Mouse (Mus musculus): ENCODE measurements around the gene Orc3. TPM values are rescaled to one million over a fixed set of nuclear protein-coding genes. Genes with fewer than 3 reads are reported as not detected.

Gene Orc3
- polyA plus RNA-seq (2017; shearing (Covaris generic)) = 100 to 1,000 TPM; 101 to 113 TPM

DNA sequence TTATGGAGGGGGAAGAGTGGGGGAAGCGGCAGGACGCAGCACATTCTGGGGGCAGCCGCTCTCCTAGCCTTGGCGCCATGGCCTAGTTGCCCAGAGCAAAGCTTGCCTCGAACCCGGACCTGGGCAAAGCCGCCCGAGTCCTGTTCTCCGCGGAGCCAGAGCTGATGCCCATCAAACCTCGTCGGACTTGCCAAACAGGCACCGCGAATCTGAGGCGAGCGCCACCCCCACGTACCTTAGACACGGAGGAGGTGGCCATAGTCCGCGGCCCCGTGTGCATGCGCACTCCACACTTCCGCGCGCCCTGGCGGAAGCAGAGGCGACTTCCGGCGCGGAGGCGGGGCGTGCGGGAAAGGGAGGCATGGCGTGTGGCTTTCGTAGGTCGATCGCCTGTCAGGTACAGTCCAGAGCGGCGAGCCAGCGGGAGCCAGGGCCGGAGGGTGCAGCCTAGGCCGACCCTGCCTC lies at the start of gene Orc3, which contains the start of gene Rars2:
Gene Orc3 (minus strand): TSS at position 315 of the 465 bp plus-strand sequence.
Gene Rars2 (plus strand): TSS at position 328 of the 465 bp plus-strand sequence.
- peak; percentile 98 for ATAC-seq

- ATAC-seq = no peak
Measured at GRCm38 (mm10) chr4:34661927-34662326, 47.2 kb upstream of the Orc3 start.

DNA sequence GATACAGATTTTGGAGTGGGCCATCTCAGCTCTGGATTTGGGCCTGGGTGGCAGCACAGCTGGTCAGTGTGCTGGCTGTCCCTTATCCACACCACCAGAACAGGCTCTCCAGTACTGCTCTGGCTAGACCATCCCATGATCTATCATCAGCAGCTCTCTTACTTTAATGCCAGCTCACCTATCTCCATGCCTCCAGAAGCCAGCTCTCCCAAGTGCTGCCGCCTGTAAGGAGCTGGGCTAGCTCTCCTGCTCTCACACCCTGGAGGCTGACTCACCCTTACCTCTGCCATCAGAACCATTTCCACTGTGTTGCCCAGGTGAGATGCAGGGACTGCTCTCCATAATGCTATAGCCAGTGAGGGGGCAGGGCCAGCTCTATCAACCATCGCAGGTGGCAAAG lies 46.8 kb upstream of the Orc3 start:
- ATAC-seq = no peak

GRCm38 (mm10) chr4:34659012-34659411 lies 44.3 kb upstream of the Orc3 start:
- ATAC-seq = no peak

GRCm38 (mm10) chr4:34656101-34656500 lies 41.4 kb upstream of the Orc3 start:
- no peak for ATAC-seq

GRCm38 (mm10) chr4:34653179-34653578 lies 38.4 kb upstream of the Orc3 start:
- ATAC-seq = no peak

- no peak for ATAC-seq
Measured at GRCm38 (mm10) chr4:34644779-34645178, 30.0 kb upstream of the Orc3 start.

DNA sequence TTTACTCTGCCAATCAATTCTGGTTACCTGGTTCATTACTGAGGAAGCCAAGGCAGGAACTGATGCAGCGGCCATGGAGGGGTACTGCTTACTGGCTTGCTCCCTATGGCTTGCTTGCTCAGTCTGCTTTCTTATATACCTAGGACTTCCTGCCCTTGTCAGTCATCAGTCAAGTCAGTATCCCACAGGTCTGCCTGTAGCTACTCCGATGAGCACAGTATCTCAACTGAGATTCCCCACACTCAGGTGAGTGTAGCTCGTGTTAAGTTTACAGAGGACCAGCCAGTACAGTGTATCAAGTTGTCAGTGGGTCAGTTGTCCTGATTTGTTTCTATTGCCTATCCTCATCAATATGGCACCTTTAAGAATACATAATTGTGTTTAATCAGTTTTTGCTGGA lies 26.0 kb upstream of the Orc3 start:
- no peak for ATAC-seq

GRCm38 (mm10) chr4:34639745-34640364 lies 25.1 kb upstream of the Orc3 start:
- ATAC-seq = no peak

DNA sequence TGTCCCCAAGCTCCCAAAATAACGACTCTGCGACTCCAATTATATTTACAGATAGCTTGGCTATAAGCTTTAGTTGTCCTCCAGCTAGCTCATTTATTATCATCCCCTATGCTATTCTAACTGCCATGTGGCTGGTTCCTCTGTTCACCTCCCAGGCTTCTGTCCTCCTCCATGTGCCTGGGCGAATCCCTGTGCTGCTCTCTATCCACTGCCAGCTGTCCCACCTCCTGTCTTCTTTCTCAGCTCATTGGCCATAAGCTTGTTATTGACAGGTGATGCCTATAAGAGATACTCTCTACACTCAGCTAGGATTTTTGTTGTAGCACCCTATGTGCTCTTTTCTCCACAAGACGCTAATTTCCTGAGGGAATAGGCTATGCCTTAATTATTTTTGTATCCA lies 23.1 kb upstream of the Orc3 start:
- no peak for ATAC-seq

GRCm38 (mm10) chr4:34637386-34637785 lies 22.6 kb upstream of the Orc3 start:
- no peak for ATAC-seq

DNA sequence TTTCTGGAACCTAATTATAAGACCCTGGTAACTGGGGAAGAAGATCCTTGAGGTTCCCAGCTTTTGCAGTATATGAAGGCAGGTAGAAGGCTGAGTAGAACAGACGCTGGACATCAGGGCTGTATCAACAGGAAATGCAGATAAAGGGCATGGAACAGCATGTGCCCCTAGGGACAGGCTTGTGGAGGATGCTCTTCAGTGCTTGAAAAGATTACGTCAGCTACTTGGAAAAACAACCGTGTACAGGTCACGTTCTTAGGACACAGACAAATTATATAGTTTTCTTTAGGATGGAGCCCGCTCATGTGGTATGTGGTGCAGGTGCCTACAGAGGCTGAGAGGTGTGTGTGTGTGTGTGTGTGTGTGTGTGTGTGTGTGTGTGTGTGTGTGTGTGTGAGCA lies 21.3 kb upstream of the Orc3 start:
- ATAC-seq = no peak

- no peak for ATAC-seq
Measured at GRCm38 (mm10) chr4:34634129-34634528, 19.4 kb upstream of the Orc3 start.

DNA sequence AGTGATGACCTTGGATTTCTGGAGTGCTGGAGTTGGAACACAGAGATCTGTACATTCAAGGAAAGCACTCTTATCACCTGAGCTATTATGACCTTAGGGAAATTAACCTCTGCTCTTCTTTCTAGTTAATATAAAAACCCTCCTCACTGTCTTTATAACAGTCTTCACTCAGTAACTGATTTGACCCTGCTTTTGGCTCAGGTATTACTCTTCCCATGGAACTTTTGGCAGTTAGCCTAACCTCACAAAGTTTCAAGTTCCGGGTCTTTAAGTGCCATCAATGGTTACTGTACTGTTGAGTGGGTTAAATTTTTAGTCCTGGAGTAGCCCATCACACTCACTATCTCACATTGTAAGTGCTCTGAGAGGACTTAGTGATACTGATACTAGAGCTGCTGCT lies 15.2 kb upstream of the Orc3 start:
- ATAC-seq = no peak

- ATAC-seq = no peak
Measured at GRCm38 (mm10) chr4:34626401-34626800, 11.7 kb upstream of the Orc3 start.

DNA sequence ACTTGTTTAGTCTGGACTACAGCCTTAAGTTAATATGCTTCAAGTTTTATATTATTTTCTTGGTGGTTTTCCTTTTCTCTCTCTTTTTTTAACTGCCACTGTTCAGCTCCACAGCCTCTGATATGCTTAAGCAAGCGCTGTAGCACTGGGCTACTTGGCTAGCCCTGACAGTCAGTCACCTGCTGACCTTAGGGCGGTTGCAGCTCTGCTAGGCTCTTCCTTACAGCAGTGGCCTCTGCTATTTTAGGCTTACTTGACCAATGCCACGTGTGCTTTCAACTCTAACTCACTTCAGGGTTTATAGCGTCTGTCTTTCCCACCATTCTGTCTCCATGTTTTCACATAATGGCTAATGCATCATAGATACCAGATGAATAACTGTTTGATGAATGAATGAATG lies 10.8 kb upstream of the Orc3 start:
- ATAC-seq = no peak

DNA sequence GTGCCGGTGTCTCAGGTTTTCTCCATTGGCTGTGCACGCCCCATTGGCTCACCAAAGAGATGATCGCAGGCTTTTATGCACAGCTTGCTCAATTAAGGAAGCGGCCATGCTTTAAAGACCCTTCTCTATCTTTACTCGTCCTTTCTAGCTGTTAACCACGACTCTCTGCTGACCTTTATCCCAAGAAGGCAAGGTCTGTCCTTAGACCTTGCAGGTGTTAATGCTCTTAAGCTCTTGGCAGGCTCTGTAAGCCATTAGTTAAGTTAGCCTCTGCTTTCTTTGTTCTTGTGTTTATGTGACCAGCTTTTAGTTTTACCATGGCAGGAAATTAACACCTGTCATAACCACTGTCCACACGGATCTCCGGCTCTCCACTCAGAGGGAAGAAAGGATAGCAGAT lies 1.4 kb upstream of the Orc3 start:
- no peak for ATAC-seq

GRCm38 (mm10) chr4:34615303-34615702 lies 559 bp upstream of the Orc3 start:
- ATAC-seq = peak; percentile 34

DNA sequence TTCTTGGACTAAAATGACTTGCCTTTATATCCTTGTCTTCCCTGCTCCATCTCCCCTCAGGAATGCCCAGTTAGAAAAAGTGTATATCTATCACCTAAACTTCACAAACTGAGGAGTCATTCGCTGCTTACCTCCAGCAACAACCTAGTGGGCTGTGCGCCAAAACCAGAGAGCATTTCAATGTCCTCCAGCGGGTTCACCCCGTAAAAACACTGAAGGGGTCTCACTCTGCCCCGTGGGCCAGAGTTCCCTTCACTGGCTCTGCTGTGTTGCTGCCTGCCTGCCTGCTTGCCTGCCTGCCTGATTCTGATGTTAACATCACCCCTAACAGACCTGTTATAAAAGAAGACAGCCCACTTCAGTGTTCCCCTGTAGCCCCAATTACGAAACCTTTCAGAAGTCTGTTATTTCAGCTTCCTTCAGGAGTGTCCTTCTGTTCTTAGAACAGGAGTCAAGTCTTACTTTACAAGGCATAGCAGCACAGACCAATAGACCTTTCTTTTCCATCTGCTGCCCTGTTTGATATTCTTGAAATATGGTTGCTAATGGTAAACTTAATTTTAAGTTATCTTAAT lies 1.1 kb downstream of the Orc3 start:
- ATAC-seq = no peak

- ATAC-seq = no peak
Measured at GRCm38 (mm10) chr4:34606658-34607057, 8.1 kb downstream of the Orc3 start.

DNA sequence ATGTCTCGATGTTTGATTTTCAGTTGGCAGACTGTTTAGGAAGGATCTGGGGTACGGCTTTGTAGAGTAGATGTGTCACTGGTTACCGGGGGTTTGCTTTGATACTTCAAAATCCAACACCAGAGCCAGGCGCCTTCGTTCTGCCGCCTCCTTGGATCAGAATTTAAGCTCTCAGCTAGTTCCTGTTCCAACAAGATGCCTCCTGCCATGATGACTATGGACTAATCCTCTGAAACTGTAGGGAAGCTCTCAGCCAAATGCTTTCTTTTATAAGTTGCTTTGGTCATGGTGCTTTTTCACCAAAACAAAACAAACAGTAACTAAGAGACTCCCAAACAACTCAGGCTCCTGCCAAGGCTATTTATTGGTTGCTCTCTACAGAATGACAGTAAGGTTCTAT lies 11.6 kb downstream of the Orc3 start:
- no peak for ATAC-seq

- no peak for ATAC-seq
Measured at GRCm38 (mm10) chr4:34584871-34585607, 29.7 kb downstream of the Orc3 start.

- no peak for ATAC-seq
Measured at GRCm38 (mm10) chr4:34583427-34583826, 31.3 kb downstream of the Orc3 start.

- ATAC-seq = no peak
Measured at GRCm38 (mm10) chr4:34582476-34582875, 32.3 kb downstream of the Orc3 start.
